Mouse (Mus musculus) left cerebral cortex, adult 2 months (tissue): Measurements from ENCODE around the gene Rpl13. TPM values are rescaled to one million over a fixed set of nuclear protein-coding genes. Genes with fewer than 3 reads are reported as not detected.
A peak's percentile ranks its signal among the peaks of the same experiment; 100 is the strongest.
"Not testable (repeated sequence)": the region's sequence is repeated elsewhere in the genome, so short reads cannot be mapped to it uniquely, and the experiment has no call there.

ENCODE experiments used
- DNase-seq, 2 experiments: peaks; one replicate each; pipeline ENCODE4 v3.0.0; 2021 to 2022; ENCODE audit warnings: low spot score in 2 of 2, mixed read lengths in 1 of 2; ENCODE audit errors: extremely low spot score in 1 of 2
- H3K27ac ChIP-seq: fragments of 200-600 bp; 2 replicates; pipeline ENCODE4 v1.8.1; 2022
- H3K4me3 ChIP-seq: fragments of 200-600 bp; 2 replicates; pipeline ENCODE4 v1.8.1; 2022
- CTCF ChIP-seq: fragments of 200-600 bp; IDR thresholded peaks from 2 replicates; pipeline ENCODE4 v1.8.1; 2022; ENCODE audit warnings: antibody characterized with exemption, mild to moderate bottlenecking, moderate library complexity
- intact Hi-C: fragments of 180-260 bp; cut with DNase I; formaldehyde crosslinking; loops from one replicate; pipeline ENCODE4 v1.15.1; 2025
- total RNA-seq, 2 experiments: library from RNA; stranded (reverse); gene quantifications; 2 replicates each; pipeline ENCODE4 v1.2.3; 2021

Rpl13 gene
- total RNA-seq, 2 experiments from 2014 or later, result 369 to 415 TPM

DNA sequence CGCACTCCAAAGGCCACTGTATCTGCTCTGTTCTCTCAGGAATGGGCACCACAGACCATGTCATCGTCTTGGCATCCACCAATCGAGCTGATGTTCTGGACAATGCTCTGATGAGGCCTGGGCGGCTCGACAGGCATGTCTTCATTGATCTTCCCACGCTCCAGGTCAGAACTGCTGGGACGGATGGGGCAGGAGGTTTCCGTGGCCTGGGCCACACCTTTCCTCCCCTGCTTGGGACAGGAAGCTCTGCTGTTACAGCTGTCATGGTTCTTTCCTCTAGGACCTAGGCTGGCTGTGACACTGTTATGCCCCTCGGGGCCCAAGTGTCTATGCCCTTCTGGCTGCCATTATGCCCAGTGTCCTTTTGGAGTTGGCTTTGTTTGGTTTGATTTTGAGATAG is 14.9 kb upstream of the Rpl13 start:
- Histone ChIP-seq H3K27ac (no peak overlapping the region), H3K4me3 (no peak overlapping the region)
- no peak for TF ChIP-seq CTCF
- intact Hi-C loops, result no loop called here
- no peak for DNase-seq

GRCm38 (mm10) chr8:123097216-123097615 is 4.9 kb upstream of the Rpl13 start:
- Histone ChIP-seq H3K27ac (peak overlapping the region; percentile 28; the same call in 1 of the 2 replicates), H3K4me3 (no peak overlapping the region)
- intact Hi-C loops, result no loop called here
- TF ChIP-seq CTCF, result no peak
- DNase-seq, result no peak

DNA sequence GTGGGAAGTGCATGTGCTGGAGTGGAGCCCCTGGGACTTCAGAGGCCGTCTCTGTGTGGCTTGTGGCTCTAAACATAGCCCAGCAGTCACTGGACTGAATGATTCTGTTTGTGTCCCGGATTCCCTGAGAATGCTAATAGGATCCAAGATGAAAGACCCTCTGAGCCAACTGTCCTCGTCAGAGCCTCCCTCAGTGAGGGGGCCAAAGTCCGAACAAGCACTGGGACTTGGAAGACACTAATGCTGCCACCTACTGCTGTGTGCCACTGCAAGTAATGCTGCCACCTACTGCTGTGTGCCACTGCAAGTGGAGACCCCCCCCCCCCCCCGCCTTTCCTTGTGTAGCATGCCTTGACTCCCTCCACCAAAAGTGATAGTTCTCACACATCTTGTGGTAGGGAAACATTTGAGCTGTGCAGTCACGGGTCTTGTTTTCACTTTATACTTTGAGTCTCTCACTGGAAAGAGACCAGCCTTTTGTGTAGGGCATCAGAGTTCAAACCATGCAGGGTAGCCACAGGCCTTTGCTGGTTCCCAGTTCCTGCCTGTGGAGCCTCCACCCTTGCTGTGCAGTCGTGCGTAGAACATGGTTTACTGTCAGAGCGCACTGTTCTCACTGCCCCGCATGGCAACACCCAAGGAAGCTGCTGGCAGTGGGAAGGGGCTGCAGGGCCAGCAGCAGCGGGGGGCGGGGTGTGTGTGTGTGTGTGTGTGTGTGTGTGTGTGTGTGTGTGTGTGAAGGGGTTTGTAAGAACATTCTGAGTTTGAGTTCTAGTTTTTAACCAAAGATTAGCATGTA is 4.2 kb upstream of the Rpl13 start:
- Histone ChIP-seq H3K4me3 (no peak overlapping the region), H3K27ac (no peak overlapping the region; the same call in 1 of the 2 replicates)
- peak in 1 of 2 experiments; percentile 43 for DNase-seq
- intact Hi-C loops, result no loop called here
- peak; percentile 21 for TF ChIP-seq CTCF

DNA sequence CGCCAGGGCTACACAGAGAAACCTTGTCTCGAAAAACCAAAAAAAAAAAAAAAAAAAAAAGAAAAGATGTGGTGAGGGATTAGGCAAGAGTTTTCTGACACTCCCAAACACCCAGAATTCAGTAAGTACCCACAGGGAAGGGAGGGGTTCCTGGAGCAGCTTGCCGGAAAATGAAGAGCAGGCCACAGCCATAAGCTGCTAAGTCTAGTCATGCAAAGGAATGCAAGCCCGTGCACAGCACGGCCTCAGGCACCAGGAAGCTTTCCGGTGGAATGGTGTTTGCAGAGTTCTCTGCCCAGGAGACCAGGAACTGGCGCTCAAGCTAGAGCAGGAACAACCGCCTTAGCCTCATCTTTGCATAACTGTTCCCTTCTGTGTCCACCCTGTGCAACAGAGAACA is 1.9 kb upstream of the Rpl13 start:
- no peak overlapping the region for H3K27ac ChIP-seq
- no peak for TF ChIP-seq CTCF
- no peak overlapping the region for H3K4me3 ChIP-seq
- intact Hi-C loops, result loop anchor here (5.0 kb wide), 1 partner anchor 263 kb away; no protein-coding TSS in a partner anchor
- no peak for DNase-seq

DNA sequence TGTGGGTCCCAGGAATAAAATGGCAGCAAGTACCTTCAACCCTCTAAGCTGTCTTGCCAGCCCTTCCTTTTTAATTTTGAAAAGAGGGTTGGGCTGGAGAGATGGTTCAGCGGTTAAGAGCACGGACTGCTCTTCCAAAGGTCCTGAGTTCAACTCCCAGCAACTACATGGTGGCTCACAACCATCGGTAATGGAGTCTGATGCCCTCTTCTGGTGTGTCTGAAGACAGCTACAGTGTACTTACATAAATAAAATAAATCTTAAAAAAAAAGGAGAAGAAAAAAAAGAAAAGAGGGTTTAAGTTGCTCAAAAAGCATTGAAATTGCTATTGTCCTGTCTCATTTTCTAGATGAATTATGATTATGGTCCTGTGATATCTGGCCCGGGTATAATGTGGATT is 906 bp upstream of the Rpl13 start:
- Histone ChIP-seq H3K4me3 (no peak overlapping the region; the same call in 1 of the 2 replicates), H3K27ac (no peak overlapping the region)
- no peak for DNase-seq
- peak; percentile 24 for TF ChIP-seq CTCF
- intact Hi-C loops, result loop anchor here (5.0 kb wide), 1 partner anchor 264 kb away; no protein-coding TSS in a partner anchor

DNA sequence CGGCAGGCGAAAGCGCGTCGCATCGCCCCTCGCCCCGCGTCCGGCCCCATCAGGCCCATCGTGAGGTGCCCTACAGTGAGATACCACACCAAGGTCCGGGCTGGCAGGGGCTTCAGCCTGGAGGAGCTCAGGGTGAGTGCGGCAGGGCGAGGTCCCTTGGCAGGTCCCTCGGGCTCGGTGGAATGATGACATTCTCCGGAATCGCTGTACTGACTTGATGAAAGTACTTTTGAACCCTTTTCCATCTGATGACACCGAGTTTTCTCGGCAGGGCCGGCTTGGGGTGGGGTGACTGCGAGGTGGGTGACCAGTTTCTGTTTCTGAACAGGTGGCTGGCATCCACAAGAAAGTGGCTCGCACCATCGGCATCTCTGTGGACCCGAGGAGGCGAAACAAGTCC is 705 bp downstream of the Rpl13 start:
- peak overlapping the region; percentile 96 for H3K4me3 ChIP-seq
- not testable (repeated sequence) for DNase-seq
- intact Hi-C loops, result loop anchor here (2.0 to 5.0 kb wide), 2 partner anchors 196 to 266 kb away; no protein-coding TSS in a partner anchor
- peak overlapping the region; percentile 98 for H3K27ac ChIP-seq

DNA sequence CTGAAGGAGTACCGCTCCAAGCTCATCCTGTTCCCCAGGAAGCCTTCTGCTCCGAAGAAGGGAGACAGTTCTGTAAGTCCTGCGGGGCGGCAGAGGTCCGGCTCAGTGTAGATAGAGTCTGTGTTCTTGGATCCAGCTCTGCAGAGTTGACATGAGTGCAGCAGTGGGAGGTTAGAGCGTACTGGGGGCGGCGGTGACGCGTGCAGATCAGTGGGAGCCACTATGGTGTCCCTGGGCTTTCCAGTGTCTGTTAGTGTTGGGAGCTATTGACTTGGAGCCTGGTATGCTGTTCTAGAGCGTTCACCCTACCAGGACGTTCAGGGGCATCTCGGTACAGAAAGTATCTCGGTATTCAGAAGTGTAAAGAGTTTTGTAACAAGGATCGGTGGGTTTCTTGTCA is 1.1 kb downstream of the Rpl13 start:
- H3K27ac ChIP-seq, result no peak overlapping the region; the same call in 1 of the 2 replicates
- intact Hi-C loops, result loop anchor here (2.0 to 5.0 kb wide), 2 partner anchors 196 to 266 kb away; no protein-coding TSS in a partner anchor

GRCm38 (mm10) chr8:123104046-123104767 is 2.1 kb downstream of the Rpl13 start:
- no peak for DNase-seq
- no peak overlapping the region; the same call in 1 of the 2 replicates for H3K27ac ChIP-seq
- peak overlapping the region; percentile 96 for H3K4me3 ChIP-seq
- no peak for TF ChIP-seq CTCF
- intact Hi-C loops, result loop anchor here (5.0 kb wide), 1 partner anchor 267 kb away; no protein-coding TSS in a partner anchor

More for the DNA sequence above, 1.1 kb downstream of the Rpl13 start:
- DNase-seq, result no peak
- peak overlapping the region; percentile 96 for H3K4me3 ChIP-seq
- TF ChIP-seq CTCF, result no peak

- intact Hi-C loops, result loop anchor here (1.0 kb wide), 1 partner anchor 97 kb away; no protein-coding TSS in a partner anchor
Measured at GRCm38 (mm10) chr8:123105553-123106326, 3.6 kb downstream of the Rpl13 start.

DNA sequence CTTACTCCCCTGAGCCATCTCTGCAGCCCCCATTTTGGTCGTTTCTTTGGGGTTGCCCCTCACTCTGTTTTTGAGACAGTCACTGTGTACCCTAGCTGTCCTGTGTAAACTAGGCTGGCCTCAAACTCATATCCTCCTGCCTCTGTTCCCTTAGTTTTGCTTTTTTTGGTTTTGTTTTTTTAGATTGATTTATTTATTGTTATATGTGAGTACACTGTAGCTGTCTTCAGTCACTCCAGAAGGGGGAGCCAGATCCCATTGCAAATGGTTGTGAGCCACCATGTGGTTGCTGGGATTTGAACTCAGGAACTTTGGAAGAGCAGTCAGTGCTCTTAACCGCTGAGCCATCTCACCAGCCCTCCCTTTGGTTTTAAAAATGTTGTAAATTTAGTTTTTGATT is 4.4 kb downstream of the Rpl13 start:
- TF ChIP-seq CTCF, result peak; percentile 55
- no peak overlapping the region for H3K27ac ChIP-seq
- no peak overlapping the region for H3K4me3 ChIP-seq
- DNase-seq, result no peak
- intact Hi-C loops, result loop anchor here (1.0 kb wide), 1 partner anchor 96 kb away; no protein-coding TSS in a partner anchor

More at GRCm38 (mm10) chr8:123105553-123106326, 3.6 kb downstream of the Rpl13 start:
- peak; percentile 57 for TF ChIP-seq CTCF
- no peak for DNase-seq
- Histone ChIP-seq H3K4me3 (no peak overlapping the region), H3K27ac (no peak overlapping the region)

DNA sequence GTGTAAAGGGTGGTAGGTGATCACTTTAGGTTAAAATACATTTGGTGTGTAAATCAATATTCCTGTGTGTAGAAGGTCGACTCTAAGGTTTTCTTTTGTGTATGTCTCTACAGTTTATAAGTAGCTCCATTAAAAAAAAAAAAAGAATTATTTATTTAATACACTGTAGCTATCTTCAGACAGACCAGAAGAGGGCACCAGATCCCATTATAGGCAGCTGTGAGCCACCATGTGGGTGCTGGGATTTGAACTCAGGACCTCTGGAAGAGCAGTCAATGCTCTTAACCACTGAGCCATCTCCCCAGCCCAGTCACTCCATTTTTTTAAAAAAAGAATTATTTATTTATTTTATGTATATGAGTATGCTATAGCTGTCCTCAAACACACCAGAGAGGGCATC is 5.9 kb downstream of the Rpl13 start:
- peak; percentile 46 for TF ChIP-seq CTCF
- intact Hi-C loops, result no loop called here
- no peak overlapping the region for H3K4me3 ChIP-seq
- no peak for DNase-seq
- no peak overlapping the region for H3K27ac ChIP-seq
